Mouse (Mus musculus) forebrain, postnatal 0 days (tissue): ENCODE measurements around the gene Sephs2. TPM values are rescaled to one million over a fixed set of nuclear protein-coding genes. Genes with fewer than 3 reads are reported as not detected.

Source experiments
- ATAC-seq: fragments of 200-750 bp; cut with Nextera tagmentation; 2 replicates; pipeline ENCODE4 v1.8.0; 2017; ENCODE audit warnings: mild to moderate bottlenecking, moderate library complexity
- DNase-seq: peaks from one replicate; pipeline ENCODE4 v3.0.0-alpha.2; 2015
- H3K27ac ChIP-seq: fragments of 300-500 bp; sonication (generic); 2 replicates; pipeline ENCODE4 v1.5.1; 2014; ENCODE audit warnings: low read depth, mild to moderate bottlenecking, antibody characterized with exemption, low read length, moderate library complexity, mixed read lengths
- H3K27me3 ChIP-seq: fragments of 300-500 bp; sonication (generic); 2 replicates; pipeline ENCODE4 v1.6.1; 2014; ENCODE audit warnings: mild to moderate bottlenecking, low read length, mixed read lengths; ENCODE audit not compliant: insufficient read depth
- H3K36me3 ChIP-seq: fragments of 300-500 bp; sonication (generic); 2 replicates; pipeline ENCODE4 v1.6.1; 2014; ENCODE audit warnings: mild to moderate bottlenecking, moderate library complexity; ENCODE audit not compliant: insufficient read depth
- H3K4me1 ChIP-seq: fragments of 300-500 bp; sonication (generic); 2 replicates; pipeline ENCODE4 v1.6.1; 2014; ENCODE audit warnings: antibody characterized with exemption; ENCODE audit not compliant: insufficient read depth
- H3K4me2 ChIP-seq: fragments of 300-500 bp; sonication (generic); 2 replicates; pipeline ENCODE4 v1.6.1; 2014; ENCODE audit warnings: low read depth, mild to moderate bottlenecking, moderate library complexity
- H3K4me3 ChIP-seq: fragments of 300-500 bp; sonication (generic); 2 replicates; pipeline ENCODE4 v1.5.1; 2014; ENCODE audit warnings: low read depth, low read length, mixed read lengths
- H3K9ac ChIP-seq: fragments of 300-500 bp; sonication (generic); 2 replicates; pipeline ENCODE4 v1.6.1; 2014; ENCODE audit warnings: mild to moderate bottlenecking
- H3K9me3 ChIP-seq: fragments of 300-500 bp; sonication (generic); 2 replicates; pipeline ENCODE4 v1.6.1; 2016; ENCODE audit warnings: low read length
- CTCF ChIP-seq: sonication (generic); IDR thresholded peaks from 2 replicates; pipeline ENCODE4 v1.5.1; 2016; ENCODE audit warnings: antibody characterized with exemption, control low read depth, low read depth
- WGBS: fragments of 180-500 bp; shearing (Covaris S2); extraction: QIAGEN DNeasy Blood & Tissue Kit; methylation state at CpG from one replicate; pipeline ENCODE4 v1.1.7; 2014; 5-methylcytosine and 5-hydroxymethylcytosine counted together
- polyA plus RNA-seq: library from polyadenylated mRNA; unstranded; fragments of >200 nt; fragmentation: Nextera tagmentation; extraction: Ambion mirVana; gene quantifications from 2 replicates; pipeline ENCODE4 v1.2.1, GENCODE M21; 2015
- total RNA-seq: library from RNA; depleted of rRNA; stranded (reverse); fragments of >200 nt; gene quantifications from 2 replicates; pipeline ENCODE4 v1.2.3, GENCODE M21; 2014

Gene Sephs2
- total and polyA plus RNA-seq, 2 experiments from 2014 or later = 78.0 to 83.5 TPM

GRCm38 (mm10) chr7:127233765-127234164, 40.1 kb downstream of the Sephs2 start:
- Histone ChIP-seq H3K27ac (peak overlapping the region; percentile 99), H3K4me3 (peak overlapping the region; percentile 88), H3K9me3 (no peaks in the 10 kb centered on the region), H3K4me2 (peak overlapping the region; percentile 74), H3K4me1 (peaks cover 15% of the 10 kb centered on the region), H3K9ac (peak overlapping the region; percentile 100), H3K36me3 (peaks cover 33% of the 10 kb centered on the region), H3K27me3 (no peaks in the 10 kb centered on the region)
- no peak for TF ChIP-seq CTCF
- DNase-seq = no peak
- WGBS = 3% methylated on average over 9 of the region's 9 CpGs
- no peak for ATAC-seq

GRCm38 (mm10) chr7:127233368-127233749, 40.5 kb downstream of the Sephs2 start:
- Histone ChIP-seq H3K4me2 (peak overlapping the region; percentile 74), H3K4me3 (peak overlapping the region; percentile 88), H3K27me3 (no peaks in the 10 kb centered on the region), H3K36me3 (peaks cover 33% of the 10 kb centered on the region), H3K9me3 (no peaks in the 10 kb centered on the region), H3K27ac (peak overlapping the region; percentile 99), H3K4me1 (peaks cover 15% of the 10 kb centered on the region), H3K9ac (peak overlapping the region; percentile 100)
- 4% methylated on average over 27 of the region's 27 CpGs for WGBS
- ATAC-seq (peak; percentile 27), DNase-seq (no peak)
- no peak for TF ChIP-seq CTCF

GRCm38 (mm10) chr7:127232622-127233367, 41.1 kb downstream of the Sephs2 start, which contains the start of the genes Zfp553 and Sept1:
Gene Zfp553 (plus strand): TSS chr7:127233061.
Gene Sept1 (minus strand): TSS chr7:127233130.
- no peaks in the 10 kb centered on the region for H3K9me3 ChIP-seq
- H3K4me2 ChIP-seq = peak within 1 kb of the TSS; percentile 74
- peak within 1 kb of the TSS; percentile 88 for H3K4me3 ChIP-seq
- H3K4me1 ChIP-seq = peaks cover 15% of the 10 kb centered on the region
- ATAC-seq (peak; percentile 96), DNase-seq (peak; percentile 92)
- H3K9ac ChIP-seq = peak within 1 kb of the TSS; percentile 100
- no peaks in the 10 kb centered on the region for H3K27me3 ChIP-seq
- peak; percentile 35 for TF ChIP-seq CTCF
- peaks cover 28% of the 10 kb centered on the region for H3K36me3 ChIP-seq
- H3K27ac ChIP-seq = peak within 1 kb of the TSS; percentile 99
- WGBS = 2% methylated on average over 63 of the region's 64 CpGs

GRCm38 (mm10) chr7:127231826-127232621, 41.8 kb downstream of the Sephs2 start:
- ATAC-seq = no peak

GRCm38 (mm10) chr7:127231376-127231775, 42.5 kb downstream of the Sephs2 start:
- TF ChIP-seq CTCF = no peak
- Histone ChIP-seq H3K4me1 (peaks cover 15% of the 10 kb centered on the region), H3K27me3 (no peaks in the 10 kb centered on the region), H3K9me3 (no peaks in the 10 kb centered on the region), H3K9ac (0 out of 2 replicates have a peak overlapping the region, but pooled peaks have one; percentile 100), H3K27ac (no peak overlapping the region), H3K4me2 (peak overlapping the region; percentile 74), H3K4me3 (peak overlapping the region; percentile 88), H3K36me3 (peaks cover 15% of the 10 kb centered on the region)
- no peak for DNase-seq
- no peak for ATAC-seq
- WGBS = 33% methylated on average over 3 of the region's 3 CpGs

More at GRCm38 (mm10) chr7:127231826-127232621, 41.8 kb downstream of the Sephs2 start:
- Histone ChIP-seq H3K4me3 (peak overlapping the region; percentile 88), H3K27me3 (no peaks in the 10 kb centered on the region), H3K36me3 (peaks cover 21% of the 10 kb centered on the region), H3K4me1 (peaks cover 15% of the 10 kb centered on the region), H3K4me2 (peak overlapping the region; percentile 74), H3K9ac (peak overlapping the region; percentile 100), H3K27ac (peak overlapping the region; percentile 99), H3K9me3 (no peaks in the 10 kb centered on the region)
- 2% methylated on average over 20 of the region's 20 CpGs for WGBS
- DNase-seq = no peak
- TF ChIP-seq CTCF = no peak

GRCm38 (mm10) chr7:127228615-127229303, 45.1 kb downstream of the Sephs2 start:
- DNase-seq (peak; percentile 84), ATAC-seq (peak; percentile 27; the same call in 1 of the 2 replicates)
- H3K36me3 ChIP-seq = no peaks in the 10 kb centered on the region; the same call in 1 of the 2 replicates
- H3K27ac ChIP-seq = peak overlapping the region; percentile 1; the same call in 1 of the 2 replicates
- WGBS = 59% methylated on average over 4 of the region's 4 CpGs
- H3K4me3 ChIP-seq = no peak overlapping the region
- TF ChIP-seq CTCF = peak; percentile 84
- no peak overlapping the region for H3K4me2 ChIP-seq
- no peaks in the 10 kb centered on the region for H3K9me3 ChIP-seq
- H3K9ac ChIP-seq = no peak overlapping the region
- H3K4me1 ChIP-seq = peaks cover 15% of the 10 kb centered on the region
- no peaks in the 10 kb centered on the region for H3K27me3 ChIP-seq
